Mouse (Mus musculus) urinary bladder, adult 2 months (tissue): ENCODE data around the gene Tomm20. TPM values are rescaled to one million over a fixed set of nuclear protein-coding genes. Genes with fewer than 3 reads are reported as not detected.

Source experiments
- DNase-seq: peaks from one replicate; pipeline ENCODE4 v3.0.0; 2022; ENCODE audit warnings: low spot score
- polyA plus RNA-seq: library from polyadenylated mRNA; depleted of rRNA; stranded (reverse); fragments of >200 nt; gene quantifications from 2 replicates; pipeline ENCODE4 v1.2.3, GENCODE M21; 2012

Gene Tomm20
- polyA plus RNA-seq, 1 experiment = 62.4 TPM

- no peak for DNase-seq
Observed at GRCm38 (mm10) chr8:126961516-126961915, 15.9 kb upstream of the Tomm20 start.

- no peak for DNase-seq
Observed at GRCm38 (mm10) chr8:126951900-126952636, 6.4 kb upstream of the Tomm20 start.

- no peak for DNase-seq
Observed at GRCm38 (mm10) chr8:126949527-126949926, 3.9 kb upstream of the Tomm20 start.

GRCm38 (mm10) chr8:126946444-126946843 is 800 bp upstream of the Tomm20 start:
- DNase-seq = no peak

- no peak for DNase-seq
Observed at GRCm38 (mm10) chr8:126944781-126945691, 608 bp downstream of the Tomm20 start.

GRCm38 (mm10) chr8:126943565-126943964 is 2.1 kb downstream of the Tomm20 start:
- DNase-seq = no peak

- DNase-seq = no peak
Observed at GRCm38 (mm10) chr8:126937337-126937736, 8.3 kb downstream of the Tomm20 start.

- DNase-seq = no peak
Observed at GRCm38 (mm10) chr8:126935932-126936331, 9.7 kb downstream of the Tomm20 start.

GRCm38 (mm10) chr8:126935387-126935786 is 10.3 kb downstream of the Tomm20 start:
- no peak for DNase-seq

GRCm38 (mm10) chr8:126932656-126933055 is 13.0 kb downstream of the Tomm20 start:
- DNase-seq = no peak

- peak; percentile 4 for DNase-seq
Observed at GRCm38 (mm10) chr8:126932249-126932648, 13.4 kb downstream of the Tomm20 start.

- DNase-seq = no peak
Observed at GRCm38 (mm10) chr8:126931720-126932119, 13.9 kb downstream of the Tomm20 start.

GRCm38 (mm10) chr8:126929607-126930161 is 16.0 kb downstream of the Tomm20 start:
- DNase-seq = no peak

- DNase-seq = no peak
Observed at GRCm38 (mm10) chr8:126928755-126929505, 16.7 kb downstream of the Tomm20 start.

- peak; percentile 13 for DNase-seq
Observed at GRCm38 (mm10) chr8:126928028-126928427, 17.6 kb downstream of the Tomm20 start.

GRCm38 (mm10) chr8:126927058-126927457 is 18.6 kb downstream of the Tomm20 start:
- no peak for DNase-seq

GRCm38 (mm10) chr8:126922981-126923380 is 22.7 kb downstream of the Tomm20 start:
- DNase-seq = no peak

GRCm38 (mm10) chr8:126921432-126921831 is 24.2 kb downstream of the Tomm20 start:
- DNase-seq = no peak

GRCm38 (mm10) chr8:126920845-126921244 is 24.8 kb downstream of the Tomm20 start:
- DNase-seq = peak; percentile 42

GRCm38 (mm10) chr8:126920386-126920785 is 25.3 kb downstream of the Tomm20 start:
- DNase-seq = no peak

GRCm38 (mm10) chr8:126919703-126920102 is 25.9 kb downstream of the Tomm20 start:
- no peak for DNase-seq

- no peak for DNase-seq
Observed at GRCm38 (mm10) chr8:126919255-126919654, 26.4 kb downstream of the Tomm20 start.
